Mouse (Mus musculus): ENCODE data around the gene Mrps34.

Gene Mrps34

GRCm38 (mm10) chr17:24881738-24882440 is 13.0 kb upstream of the Mrps34 start:
- DNase-seq (ENCODE audit: low spot score in 2 of 2) = no peak

DNA sequence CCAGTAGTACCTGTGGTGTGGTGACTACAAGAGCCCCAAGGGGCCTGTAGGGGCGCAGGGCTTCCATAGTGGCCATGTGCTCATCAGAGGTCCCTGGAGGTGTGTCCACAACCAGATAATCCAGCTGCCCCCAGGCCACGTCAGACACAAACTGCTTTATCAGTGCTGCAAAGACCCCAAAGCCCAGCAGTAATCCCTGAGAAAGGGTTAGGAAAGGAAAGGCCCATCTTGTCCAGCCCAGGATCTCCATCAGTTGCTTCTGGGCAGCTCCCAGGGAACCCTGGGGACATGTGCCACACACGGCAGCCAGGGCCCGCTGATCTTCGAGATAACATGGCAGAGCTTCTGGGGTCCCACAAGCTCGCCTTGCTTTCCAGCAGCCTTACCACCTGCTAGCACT is 10.5 kb upstream of the Mrps34 start:
- DNase-seq (ENCODE audit: low spot score in 2 of 2) = no peak

DNA sequence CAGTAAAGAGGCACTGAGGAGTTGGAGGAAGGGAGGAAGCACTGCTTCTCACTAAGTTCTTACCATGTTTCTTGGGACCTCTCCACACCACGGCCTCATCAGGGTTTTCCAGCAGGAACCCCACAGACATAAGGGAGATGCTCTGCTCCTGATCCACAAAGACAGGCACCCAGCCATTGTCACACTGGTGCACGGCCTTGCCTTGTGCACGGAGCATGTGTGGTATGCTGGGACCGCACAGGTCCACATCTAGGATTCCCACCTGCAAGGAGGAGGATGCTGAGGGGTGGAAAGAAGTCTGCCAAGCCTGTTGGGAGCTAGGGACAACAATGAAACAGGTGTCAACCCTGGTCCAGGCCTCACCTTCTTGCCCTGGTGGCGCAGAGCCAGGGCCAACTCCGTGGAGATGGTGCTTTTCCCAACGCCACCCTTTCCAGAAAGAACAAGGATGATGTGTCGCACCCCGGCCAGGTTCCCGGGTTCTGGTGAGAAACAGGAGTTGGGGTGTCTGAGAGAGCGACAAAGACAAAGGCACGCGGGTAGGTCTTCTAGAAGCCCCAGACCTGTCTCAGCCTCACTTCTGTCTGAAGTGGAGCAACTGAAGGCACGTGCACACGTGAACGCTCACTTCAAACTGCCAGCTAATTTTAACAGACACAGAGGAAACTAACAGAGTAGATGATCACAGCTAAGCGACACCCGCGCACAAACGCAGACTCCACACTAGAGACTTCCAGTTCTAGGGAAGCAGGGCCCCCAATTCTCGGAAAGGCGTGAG is 9.4 kb upstream of the Mrps34 start:
- DNase-seq (ENCODE audit: low spot score in 2 of 2) = peak in 1 of 2 experiments; percentile 63

DNA sequence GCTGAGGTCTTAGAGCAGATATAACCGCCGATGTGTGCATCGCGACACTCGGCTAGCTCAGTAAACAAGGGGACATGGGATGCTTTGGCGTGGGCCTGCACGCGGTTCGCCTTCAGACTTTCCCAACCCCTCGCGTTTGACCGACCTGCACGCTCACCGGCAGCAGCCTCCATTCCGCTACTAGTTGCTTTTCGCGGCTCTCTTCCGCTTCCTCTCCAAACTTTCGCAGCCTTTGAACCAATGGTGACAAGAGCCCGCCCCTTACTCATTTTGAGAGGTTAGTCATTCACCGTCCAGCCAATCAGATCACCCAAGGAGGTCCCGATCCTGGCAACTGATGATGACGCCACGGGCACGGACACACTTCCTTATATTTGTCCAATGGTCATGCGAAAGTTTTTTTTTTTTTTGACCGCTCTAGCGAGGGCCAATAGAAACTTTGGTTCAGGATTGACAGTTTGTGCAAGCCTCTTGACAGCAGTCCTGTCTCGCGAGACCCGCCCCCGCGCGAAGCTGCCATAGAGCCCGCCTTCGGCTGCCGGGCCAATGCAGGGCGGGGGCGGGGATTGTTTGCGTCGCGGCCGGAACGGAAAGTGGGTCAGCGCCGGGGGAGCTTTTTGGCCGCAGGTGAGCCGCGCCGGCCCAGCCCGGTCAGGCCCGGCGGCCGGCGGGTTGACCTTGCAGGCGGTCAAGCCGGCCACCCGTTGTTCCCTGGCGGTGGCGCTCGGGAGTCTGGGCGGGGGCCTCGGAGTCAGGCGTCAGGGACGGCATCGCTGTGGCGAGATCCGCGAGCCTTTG is 8.6 kb upstream of the Mrps34 start, which contains the start of the genes Nubp2 and Spsb3:
TSS of gene Nubp2 (minus strand) at position 216 of the 798 bp plus-strand sequence.
TSS of gene Spsb3 (plus strand) at position 510 of the 798 bp plus-strand sequence.
- DNase-seq (ENCODE audit: low spot score in 2 of 2) = peak; percentile 99 to 100

- no peak for DNase-seq (ENCODE audit: low spot score in 2 of 2)
These were observed 8.0 kb upstream of the Mrps34 start for GRCm38 (mm10) chr17:24886932-24887271.

DNA sequence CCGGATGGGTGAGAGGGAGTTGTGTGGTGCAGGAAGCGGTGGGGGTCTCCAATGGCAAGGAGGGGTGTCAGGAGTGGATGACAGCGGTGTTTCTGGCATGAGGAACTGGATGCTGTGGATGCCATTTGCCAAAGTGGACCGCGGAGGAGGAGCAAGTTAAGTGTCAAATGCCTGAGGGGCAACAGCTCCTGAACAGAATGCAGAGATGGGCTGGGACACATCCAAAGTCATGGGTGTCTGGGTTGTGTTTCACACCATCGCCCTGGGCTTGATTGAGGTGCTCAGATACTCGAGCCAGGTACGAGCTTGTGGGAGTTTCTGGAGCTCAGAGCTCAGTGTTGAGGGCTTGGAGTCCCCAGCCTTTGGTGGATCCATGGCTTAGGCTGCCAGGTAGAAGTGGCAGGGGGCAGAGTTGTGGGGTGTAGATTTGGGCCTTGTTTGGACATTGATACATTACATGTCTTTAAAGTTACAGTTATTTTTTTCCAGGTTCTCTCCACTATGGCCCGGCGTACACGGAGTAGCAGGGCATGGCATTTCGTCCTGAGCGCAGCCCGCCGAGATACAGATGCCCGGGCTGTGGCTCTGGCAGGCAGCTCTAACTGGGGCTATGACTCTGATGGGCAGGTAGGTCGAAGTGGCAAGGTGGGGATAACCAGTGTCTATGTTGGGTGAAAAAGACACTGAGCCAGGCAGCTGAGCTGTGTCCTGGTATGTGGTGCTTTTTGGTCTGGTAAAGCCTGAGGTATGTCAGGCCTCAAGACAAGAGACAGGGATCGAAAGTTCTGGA is 7.4 kb upstream of the Mrps34 start:
- peak in 1 of 2 experiments; percentile 42 for DNase-seq (ENCODE audit: low spot score in 2 of 2)

DNA sequence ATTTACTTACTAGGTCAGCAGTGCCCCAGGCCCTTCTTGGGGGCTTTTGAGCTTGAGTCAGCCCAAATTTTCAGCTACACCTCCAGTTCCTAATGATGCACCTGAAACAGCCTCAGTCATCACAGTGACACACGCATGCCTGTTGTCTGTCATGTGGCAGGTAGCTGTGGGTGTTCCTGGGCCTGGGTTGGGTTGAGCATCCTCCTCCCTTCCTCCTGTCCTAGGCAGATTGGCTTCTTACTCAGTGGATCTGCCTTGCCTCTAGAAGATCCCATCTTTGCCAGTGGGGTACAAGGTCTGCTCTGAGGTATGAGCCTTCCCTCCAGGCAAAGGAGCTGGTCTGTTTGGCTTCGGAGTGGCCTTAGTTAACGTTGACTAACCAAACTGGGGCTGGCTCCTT is 6.1 kb upstream of the Mrps34 start:
- DNase-seq (ENCODE audit: low spot score in 2 of 2) = peak in 1 of 2 experiments; percentile 17

GRCm38 (mm10) chr17:24890151-24891092 is 4.5 kb upstream of the Mrps34 start:
- peak in 1 of 2 experiments; percentile 48 for DNase-seq (ENCODE audit: low spot score in 2 of 2)

- DNase-seq (ENCODE audit: low spot score in 2 of 2) = peak; percentile 19 to 53
These were observed 3.6 kb upstream of the Mrps34 start for GRCm38 (mm10) chr17:24891321-24891720.

DNA sequence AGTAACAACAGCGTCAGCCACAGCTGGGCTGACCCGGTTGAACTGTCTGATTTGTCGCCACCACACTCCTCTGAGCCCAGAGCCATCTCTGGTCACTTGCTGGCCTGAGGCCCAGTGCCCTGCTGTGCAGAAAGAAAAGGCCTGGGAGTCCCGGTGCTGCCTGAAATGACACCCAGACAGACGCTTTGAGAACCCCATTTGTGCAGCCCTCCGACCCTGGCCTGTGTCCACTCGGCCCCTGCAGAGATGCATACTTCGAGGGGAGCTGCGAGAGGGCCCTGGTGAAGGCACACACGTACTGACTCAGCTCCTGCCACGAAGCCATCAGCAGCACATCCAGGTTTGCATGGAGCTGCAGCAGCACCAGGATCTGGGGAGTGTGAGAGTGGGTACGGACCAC is 2.1 kb upstream of the Mrps34 start:
- DNase-seq (ENCODE audit: low spot score in 2 of 2) = no peak

DNA sequence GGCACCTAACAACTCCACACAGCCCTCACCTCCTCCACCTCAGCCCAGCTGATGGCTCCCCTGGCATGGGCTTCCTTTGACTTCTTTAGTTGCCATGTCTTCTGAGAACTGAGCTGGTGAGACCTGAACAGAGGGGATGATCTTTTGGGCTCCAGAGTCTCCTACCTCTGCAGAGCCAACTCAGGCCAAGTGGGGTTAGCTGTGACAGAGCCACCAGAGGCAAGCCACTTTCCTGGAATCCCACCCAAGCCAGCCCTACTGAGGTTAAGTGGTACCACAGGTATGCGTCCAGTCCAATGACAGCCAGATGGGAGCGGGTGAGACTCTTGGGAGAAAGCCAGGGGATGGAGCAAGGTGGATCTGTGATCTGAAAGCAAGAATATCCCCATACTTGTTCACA is 1.6 kb upstream of the Mrps34 start:
- peak in 1 of 2 experiments; percentile 40 for DNase-seq (ENCODE audit: low spot score in 2 of 2)

DNA sequence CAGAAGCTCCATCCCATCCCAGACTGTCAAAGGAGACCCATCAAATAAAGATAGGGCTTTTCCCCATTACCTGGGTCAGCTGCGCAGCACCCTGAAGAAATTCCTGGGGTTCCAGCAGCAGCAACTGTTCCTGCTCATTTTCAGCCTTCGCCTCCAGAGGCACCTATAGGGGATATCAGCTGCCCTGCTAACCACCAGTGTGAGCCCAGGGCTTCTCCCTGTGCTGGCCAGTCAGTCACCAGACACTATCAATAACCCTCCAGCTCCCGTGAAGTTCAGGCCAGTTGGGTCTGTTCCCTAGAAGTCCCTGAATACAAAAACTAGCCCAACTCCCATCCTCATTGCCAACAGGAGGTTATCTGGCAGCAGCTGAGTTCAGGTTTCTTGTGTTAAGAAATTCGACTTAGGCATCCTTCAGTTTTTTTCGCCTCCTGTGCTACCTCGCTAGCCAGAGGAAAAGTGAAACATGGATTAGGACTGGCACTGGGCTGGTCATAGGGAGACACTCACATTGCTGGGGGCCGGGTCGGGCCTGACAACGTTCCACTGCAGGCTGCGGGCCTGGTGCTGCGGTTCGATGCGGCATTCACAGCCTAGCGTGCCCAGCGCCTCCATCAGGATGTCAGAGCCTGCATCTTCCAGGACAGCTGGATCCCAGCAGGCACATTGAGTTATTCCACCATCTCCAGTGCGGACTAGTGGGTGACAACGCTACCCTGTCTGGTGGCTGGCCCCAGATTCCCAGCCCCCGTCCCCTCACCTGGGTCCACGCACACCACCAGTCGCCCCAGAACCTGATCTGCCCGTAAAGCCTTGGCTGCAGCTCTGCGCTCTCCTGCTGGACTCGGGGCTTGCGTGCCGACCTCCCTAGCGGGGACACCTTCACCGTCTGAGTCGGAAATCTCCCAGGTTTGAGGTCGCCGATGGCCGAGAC is 588 bp upstream of the Mrps34 start:
- DNase-seq (ENCODE audit: low spot score in 2 of 2) = no peak

GRCm38 (mm10) chr17:24895571-24896240 is 790 bp downstream of the Mrps34 start:
- DNase-seq (ENCODE audit: low spot score in 2 of 2) = peak in 1 of 2 experiments; percentile 42

DNA sequence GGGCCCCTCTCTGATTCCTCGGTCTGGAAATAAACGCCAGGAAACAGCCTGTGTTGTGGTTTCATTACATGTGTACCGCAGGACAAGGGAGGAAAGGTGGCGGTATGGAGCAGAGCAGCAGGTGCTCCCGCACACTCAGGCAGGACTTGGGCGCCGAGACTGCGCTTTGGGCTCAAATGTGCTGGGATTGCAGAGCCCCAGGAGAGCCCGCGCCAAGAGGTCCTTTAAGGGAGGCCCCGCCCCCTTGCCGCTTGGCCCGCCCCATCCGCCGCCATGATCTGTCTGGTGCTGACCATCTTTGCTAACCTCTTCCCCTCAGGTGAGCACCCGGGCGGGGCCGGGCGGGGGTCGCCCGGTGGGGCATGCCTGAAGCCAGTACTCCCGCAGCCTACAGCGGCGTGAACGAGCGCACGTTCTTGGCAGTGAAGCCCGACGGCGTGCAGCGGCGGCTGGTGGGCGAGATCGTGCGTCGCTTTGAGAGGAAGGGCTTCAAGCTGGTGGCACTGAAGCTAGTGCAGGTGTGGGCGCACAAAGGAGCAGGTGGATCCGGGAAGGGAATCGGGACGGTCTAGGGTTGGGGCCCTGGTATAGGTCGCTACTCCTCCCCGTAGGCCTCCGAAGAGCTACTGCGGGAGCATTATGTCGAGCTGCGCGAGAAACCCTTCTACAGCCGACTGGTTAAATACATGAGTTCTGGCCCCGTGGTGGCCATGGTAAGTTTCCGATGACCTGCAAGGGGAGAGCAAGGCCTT is 1.5 kb downstream of the Mrps34 start, which contains the start of gene Nme3:
TSS of gene Nme3 (plus strand) at position 260 of the 752 bp plus-strand sequence.
- DNase-seq (ENCODE audit: low spot score in 2 of 2) = peak; percentile 85 to 87

- no peak for DNase-seq (ENCODE audit: low spot score in 2 of 2)
These were observed 2.0 kb downstream of the Mrps34 start for GRCm38 (mm10) chr17:24896993-24897269.

DNA sequence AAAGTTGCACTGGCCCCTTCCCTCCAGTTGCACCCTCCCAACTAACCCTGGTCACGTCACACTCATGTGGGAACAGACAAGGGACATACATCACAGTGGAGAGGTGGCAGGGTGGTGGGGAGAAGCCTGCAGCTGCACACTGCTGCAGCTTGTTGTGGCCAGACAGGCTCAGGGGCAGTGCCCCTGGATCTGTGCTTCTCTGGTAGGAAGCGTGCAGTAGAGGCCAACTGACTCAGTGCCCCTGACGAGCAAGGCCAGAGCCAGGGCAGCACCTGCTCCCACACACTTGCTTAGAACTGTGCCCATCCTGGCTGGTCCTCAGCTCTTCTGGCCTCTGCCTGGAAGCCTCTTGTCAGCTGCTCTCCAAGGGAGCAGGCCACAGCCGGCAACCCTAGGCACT is 2.7 kb downstream of the Mrps34 start:
- DNase-seq (ENCODE audit: low spot score in 2 of 2) = no peak

- DNase-seq (ENCODE audit: low spot score in 2 of 2) = no peak
These were observed 3.3 kb downstream of the Mrps34 start for GRCm38 (mm10) chr17:24898041-24898854.

Data from right cerebral cortex, postnatal 10 days (tissue).